Mouse (Mus musculus): Measurements from ENCODE around the gene Pkn2.
A peak's percentile ranks its signal among the peaks of the same experiment; 100 is the strongest.

The Pkn2 gene

GRCm38 (mm10) chr3:142743973-142744898 is 137.6 kb downstream of the Pkn2 start:
- peak; percentile 63 for DNase-seq (ENCODE audit: low spot score)

Data from c-Kit-positive CD71-positive TER-119-positive erythroid progenitor cells, embryonic 14.5 days (primary cell).